Mouse (Mus musculus): ENCODE measurements around the gene Arx.

DNA sequence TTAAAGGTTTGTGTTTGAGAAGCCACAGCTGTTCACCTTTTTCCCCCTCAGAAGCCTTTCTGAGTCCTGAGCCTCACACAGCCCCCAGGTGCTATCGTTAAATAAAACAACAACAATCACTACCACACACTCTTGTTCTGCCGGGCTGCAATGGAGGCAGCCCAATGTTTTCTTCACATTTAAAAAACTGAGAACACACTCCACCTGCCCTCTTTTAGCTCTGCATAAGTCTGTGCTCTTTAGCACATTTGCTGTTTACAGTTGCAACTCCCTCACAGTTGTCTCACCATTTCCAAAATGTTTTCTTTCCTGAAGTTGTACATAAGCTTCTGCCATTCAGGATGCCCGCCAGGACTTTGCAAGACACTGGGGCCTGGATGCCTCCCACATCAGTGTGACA lies 10.6 kb upstream of the Arx start:
- TF ChIP-seq CTCF (IDR thresholded peaks at IDR 0.05) (no peak), EP300 (IDR thresholded peaks at IDR 0.05; ENCODE audit: insufficient read depth, low read depth, low read length) (no peak), POLR2A (IDR thresholded peaks at IDR 0.05; ENCODE audit: insufficient read depth, low read depth, low read length) (no peak)
